Mouse (Mus musculus) lung, postnatal 0 days (tissue): ENCODE measurements around the gene Hoxc5. TPM values are rescaled to one million over a fixed set of nuclear protein-coding genes. Genes with fewer than 3 reads are reported as not detected.
A peak's percentile ranks its signal among the peaks of the same experiment; 100 is the strongest.

Source experiments
- ATAC-seq: fragments of 200-750 bp; cut with Nextera tagmentation; 2 replicates; pipeline ENCODE4 v1.8.0; 2017; ENCODE audit warnings: moderate library complexity
- DNase-seq: peaks from one replicate; pipeline ENCODE4 v3.0.0-alpha.2; 2016; ENCODE audit warnings: low spot score
- H3K27ac ChIP-seq: fragments of 300-500 bp; sonication (generic); 2 replicates; pipeline ENCODE4 v1.5.1; 2014; ENCODE audit warnings: antibody characterized with exemption, mild to moderate bottlenecking, low read length, mixed read lengths
- H3K27me3 ChIP-seq: fragments of 300-500 bp; sonication (generic); replicated peaks from 2 replicates; pipeline ENCODE4 v1.6.1; 2014; ENCODE audit warnings: low read length, mixed read lengths; ENCODE audit not compliant: insufficient read depth
- H3K36me3 ChIP-seq: fragments of 300-500 bp; sonication (generic); 2 replicates; pipeline ENCODE4 v1.6.1; 2014; ENCODE audit warnings: low read length, mixed read lengths; ENCODE audit not compliant: insufficient read depth
- H3K4me1 ChIP-seq: fragments of 300-500 bp; sonication (generic); 2 replicates; pipeline ENCODE4 v1.6.1; 2014; ENCODE audit warnings: antibody characterized with exemption, low read depth, low read length, mixed read lengths; ENCODE audit not compliant: insufficient read depth
- H3K4me2 ChIP-seq: fragments of 300-500 bp; sonication (generic); replicated peaks from 2 replicates; pipeline ENCODE4 v1.6.1; 2014; ENCODE audit warnings: low read depth, mild to moderate bottlenecking, low read length, moderate library complexity, mixed read lengths
- H3K4me3 ChIP-seq: fragments of 300-500 bp; sonication (generic); 2 replicates; pipeline ENCODE4 v1.5.1; 2014; ENCODE audit warnings: low read depth, low read length
- H3K9ac ChIP-seq: fragments of 300-500 bp; sonication (generic); replicated peaks from 2 replicates; pipeline ENCODE4 v1.6.1; 2014; ENCODE audit warnings: low read depth, mild to moderate bottlenecking
- H3K9me3 ChIP-seq: fragments of 300-500 bp; sonication (generic); 2 replicates; pipeline ENCODE4 v1.6.1; 2016; ENCODE audit warnings: low read length, mixed read lengths
- CTCF ChIP-seq: IDR thresholded peaks from 2 replicates; pipeline ENCODE4 v1.5.1; 2016; ENCODE audit warnings: antibody characterized with exemption, mild to moderate bottlenecking
- EP300 ChIP-seq: IDR thresholded peaks from 2 replicates; pipeline ENCODE4 v1.6.1; 2016; ENCODE audit warnings: antibody characterized with exemption, mild to moderate bottlenecking, control low read depth
- WGBS: fragments of 180-500 bp; shearing (Covaris S2); extraction: QIAGEN DNeasy Blood & Tissue Kit; methylation state at CpG from one replicate; pipeline ENCODE4 v1.1.7; 2014; 5-methylcytosine and 5-hydroxymethylcytosine counted together
- polyA plus RNA-seq: library from polyadenylated mRNA; unstranded; fragments of >200 nt; fragmentation: Nextera tagmentation; extraction: Ambion mirVana; gene quantifications from 2 replicates; pipeline ENCODE4 v1.2.1, GENCODE M21; 2015

Gene Hoxc5
- polyA plus RNA-seq, 1 experiment from 2014 or later: not detected

- Histone ChIP-seq H3K9ac (no peak overlapping the region), H3K4me3 (no peak overlapping the region), H3K36me3 (no peaks in the 10 kb centered on the region), H3K9me3 (no peaks in the 10 kb centered on the region), H3K27me3 (peaks cover 97% of the 10 kb centered on the region), H3K4me1 (no peaks in the 10 kb centered on the region), H3K4me2 (no peak overlapping the region), H3K27ac (no peak overlapping the region)
- no peak for TF ChIP-seq EP300
- no peak for TF ChIP-seq CTCF
- DNase-seq: no peak
- ATAC-seq: no peak
- WGBS: 5% methylated on average over 12 of the region's 12 CpGs
Observed at GRCm38 (mm10) chr15:102934438-102934837, 32.8 kb upstream of the Hoxc5 start.

GRCm38 (mm10) chr15:102934897-102935296 is 32.3 kb upstream of the Hoxc5 start:
- peak overlapping the region; percentile 32 for H3K4me2 ChIP-seq
- no peaks in the 10 kb centered on the region for H3K36me3 ChIP-seq
- H3K27ac ChIP-seq: no peak overlapping the region
- peaks cover 96% of the 10 kb centered on the region for H3K27me3 ChIP-seq
- ATAC-seq (no peak), DNase-seq (no peak)
- H3K4me3 ChIP-seq: peak overlapping the region; percentile 24; the same call in 1 of the 2 replicates
- H3K9me3 ChIP-seq: no peaks in the 10 kb centered on the region
- WGBS: 0% methylated on average over 25 of the region's 27 CpGs
- H3K9ac ChIP-seq: no peak overlapping the region
- H3K4me1 ChIP-seq: no peaks in the 10 kb centered on the region
- TF ChIP-seq CTCF (no peak), EP300 (no peak)

- H3K4me3 ChIP-seq: no peak within 1 kb of the TSS; the same call in 1 of the 2 replicates
Observed at GRCm38 (mm10) chr15:102936279-102936972, 30.8 kb upstream of the Hoxc5 start, which contains the start of gene Hoxc12. Gene Hoxc12, plus strand, starts transcription at chr15:102936757.

GRCm38 (mm10) chr15:102937036-102937666 is 30.1 kb upstream of the Hoxc5 start:
- DNase-seq (no peak), ATAC-seq (no peak)
- Histone ChIP-seq H3K36me3 (no peaks in the 10 kb centered on the region), H3K9ac (no peak overlapping the region), H3K27ac (no peak overlapping the region), H3K27me3 (peaks cover 89% of the 10 kb centered on the region), H3K4me1 (no peaks in the 10 kb centered on the region), H3K4me3 (no peak overlapping the region; the same call in 1 of the 2 replicates), H3K4me2 (no peak overlapping the region), H3K9me3 (no peaks in the 10 kb centered on the region)
- WGBS: 2% methylated on average over 36 of the region's 50 CpGs
- no peak for TF ChIP-seq EP300
- TF ChIP-seq CTCF: no peak

More at GRCm38 (mm10) chr15:102936279-102936972, 30.8 kb upstream of the Hoxc5 start, which contains the start of gene Hoxc12:
- WGBS: 1% methylated on average over 31 of the region's 31 CpGs
- Histone ChIP-seq H3K36me3 (no peaks in the 10 kb centered on the region), H3K9me3 (no peaks in the 10 kb centered on the region), H3K4me2 (no peak within 1 kb of the TSS), H3K27ac (no peak within 1 kb of the TSS), H3K4me1 (no peaks in the 10 kb centered on the region), H3K27me3 (peaks cover 89% of the 10 kb centered on the region), H3K9ac (no peak within 1 kb of the TSS)
- TF ChIP-seq CTCF (no peak), EP300 (no peak)
- ATAC-seq (no peak), DNase-seq (no peak)

- peaks cover 82% of the 10 kb centered on the region for H3K27me3 ChIP-seq
- ATAC-seq (no peak), DNase-seq (no peak)
- no peak overlapping the region for H3K9ac ChIP-seq
- no peaks in the 10 kb centered on the region for H3K4me1 ChIP-seq
- WGBS: 2% methylated on average over 31 of the region's 34 CpGs
- no peaks in the 10 kb centered on the region for H3K36me3 ChIP-seq
- no peak for TF ChIP-seq EP300
- no peak for TF ChIP-seq CTCF
- no peak overlapping the region for H3K4me3 ChIP-seq
- no peaks in the 10 kb centered on the region for H3K9me3 ChIP-seq
- H3K4me2 ChIP-seq: no peak overlapping the region
- H3K27ac ChIP-seq: no peak overlapping the region
Observed at GRCm38 (mm10) chr15:102939256-102940155, 27.7 kb upstream of the Hoxc5 start.
